Mouse (Mus musculus) C2C12 (cell line): ENCODE data around the gene Cpne6. TPM values are rescaled to one million over a fixed set of nuclear protein-coding genes. Genes with fewer than 3 reads are reported as not detected.

Experiments
- H3K27me3 ChIP-seq: one replicate; pipeline ENCODE4 v1.6.1; 2011; ENCODE audit not compliant: control insufficient read depth, insufficient read depth, insufficient read length
- H3K36me3 ChIP-seq: one replicate; pipeline ENCODE4 v1.6.1; 2011; ENCODE audit not compliant: control insufficient read depth, insufficient read depth
- H3K4me3 ChIP-seq: one replicate; pipeline ENCODE4 v1.5.1; 2011; ENCODE audit warnings: mild to moderate bottlenecking, control low read depth; ENCODE audit not compliant: poor library complexity, insufficient read depth, severe bottlenecking
- H3K79me2 ChIP-seq: one replicate; pipeline ENCODE4 v1.6.1; 2011; ENCODE audit not compliant: control insufficient read depth, insufficient read depth
- H3K79me3 ChIP-seq: one replicate; pipeline ENCODE4 v1.6.1; 2011; ENCODE audit warnings: low read depth, control low read depth
- H3ac ChIP-seq: one replicate; pipeline ENCODE3; 2011; ENCODE audit warnings: low read depth; ENCODE audit not compliant: control insufficient read depth, insufficient read length
- CEBPB ChIP-seq: IDR thresholded peaks from one replicate; pipeline ENCODE4 v1.6.1; 2011; ENCODE audit warnings: low read depth, mild to moderate bottlenecking, control low read depth, moderate library complexity
- CTCF ChIP-seq: IDR thresholded peaks from one replicate; pipeline ENCODE4 v1.5.1; 2011; ENCODE audit not compliant: control insufficient read depth, insufficient read depth, insufficient read length
- FOSL1 ChIP-seq: IDR thresholded peaks from one replicate; pipeline ENCODE4 v1.8.0; 2011; ENCODE audit warnings: mild to moderate bottlenecking, low read length; ENCODE audit not compliant: poor library complexity, insufficient read depth, severe bottlenecking
- MAX ChIP-seq: IDR thresholded peaks from one replicate; pipeline ENCODE4 v1.6.1; 2011; ENCODE audit warnings: mild to moderate bottlenecking, control low read depth
- MYOD1 ChIP-seq: IDR thresholded peaks from one replicate; pipeline ENCODE4 v1.6.1; 2011; ENCODE audit warnings: low read depth; ENCODE audit not compliant: control insufficient read depth, insufficient read length
- MYOG ChIP-seq: IDR thresholded peaks from one replicate; pipeline ENCODE4 v1.6.1; 2011; ENCODE audit not compliant: control insufficient read depth, insufficient read length; ENCODE audit errors: extremely low read depth
- USF1 ChIP-seq: IDR thresholded peaks from one replicate; pipeline ENCODE4 v1.6.1; 2011; ENCODE audit warnings: low read depth, mild to moderate bottlenecking, control low read depth, moderate library complexity
- polyA plus RNA-seq: library from polyadenylated mRNA; unstranded; fragments of >200 nt; fragmentation: generic; extraction: Trizol; gene quantifications from one replicate; pipeline ENCODE4 v1.2.1, GENCODE M21; 2012; ENCODE audit warnings: missing spikeins

Gene Cpne6
- polyA plus RNA-seq, 1 experiment, result not detected

DNA sequence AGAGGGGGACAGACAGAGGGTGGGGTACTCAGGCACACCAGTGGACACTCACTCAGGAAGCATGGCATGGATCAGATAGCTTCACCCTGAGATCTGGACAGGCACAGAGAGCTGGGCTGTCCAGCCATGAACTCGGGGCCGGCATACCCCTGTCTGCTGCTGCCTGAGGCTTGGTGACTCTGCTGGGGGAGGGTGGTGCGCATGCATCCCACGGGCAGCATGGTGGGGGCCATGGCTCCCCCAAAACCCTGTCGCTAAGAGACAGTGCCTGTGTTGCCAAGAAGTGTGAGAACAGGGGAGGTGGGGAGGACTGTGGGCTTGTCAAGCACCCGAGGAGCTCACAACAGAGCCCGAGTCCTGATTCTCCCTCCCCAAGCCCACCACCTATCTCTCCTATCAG, 792 bp downstream of the Cpne6 start:
- TF ChIP-seq MYOD1, result no peak
- TF ChIP-seq MYOG, result no peak
- no peaks in the 10 kb centered on the region for H3K36me3 ChIP-seq
- peaks cover 98% of the 10 kb centered on the region for H3K27me3 ChIP-seq
- no peak overlapping the region for H3K4me3 ChIP-seq
- no peak overlapping the region for H3ac ChIP-seq
- no peaks in the 10 kb centered on the region for H3K79me2 ChIP-seq
- no peaks in the 10 kb centered on the region for H3K79me3 ChIP-seq

DNA sequence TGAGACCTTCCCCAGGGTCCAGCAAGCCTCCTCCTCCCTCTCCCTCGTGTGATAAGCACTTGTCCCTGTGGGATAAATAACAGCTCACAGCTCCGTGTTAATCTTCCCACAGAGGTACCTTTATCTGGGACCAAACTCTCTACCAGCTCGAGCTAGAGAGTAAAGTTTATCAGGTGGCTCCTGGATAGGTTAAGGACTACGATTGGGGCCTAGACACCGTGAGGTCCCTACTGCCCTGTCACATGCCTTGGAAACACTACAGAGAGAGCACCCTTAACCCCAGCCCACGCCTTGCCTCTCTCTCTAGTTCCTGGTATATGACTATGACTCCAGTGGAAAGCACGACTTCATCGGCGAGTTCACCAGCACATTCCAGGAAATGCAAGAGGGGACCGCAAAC, 3.7 kb downstream of the Cpne6 start:
- H3K4me3 ChIP-seq, result no peak overlapping the region
- H3ac ChIP-seq, result no peak overlapping the region
- no peaks in the 10 kb centered on the region for H3K36me3 ChIP-seq
- no peaks in the 10 kb centered on the region for H3K79me3 ChIP-seq
- TF ChIP-seq CTCF, result no peak
- TF ChIP-seq MYOG, result no peak
- no peak for TF ChIP-seq CEBPB
- no peak for TF ChIP-seq USF1
- no peak for TF ChIP-seq FOSL1
- no peaks in the 10 kb centered on the region for H3K79me2 ChIP-seq
- peaks cover 98% of the 10 kb centered on the region for H3K27me3 ChIP-seq

DNA sequence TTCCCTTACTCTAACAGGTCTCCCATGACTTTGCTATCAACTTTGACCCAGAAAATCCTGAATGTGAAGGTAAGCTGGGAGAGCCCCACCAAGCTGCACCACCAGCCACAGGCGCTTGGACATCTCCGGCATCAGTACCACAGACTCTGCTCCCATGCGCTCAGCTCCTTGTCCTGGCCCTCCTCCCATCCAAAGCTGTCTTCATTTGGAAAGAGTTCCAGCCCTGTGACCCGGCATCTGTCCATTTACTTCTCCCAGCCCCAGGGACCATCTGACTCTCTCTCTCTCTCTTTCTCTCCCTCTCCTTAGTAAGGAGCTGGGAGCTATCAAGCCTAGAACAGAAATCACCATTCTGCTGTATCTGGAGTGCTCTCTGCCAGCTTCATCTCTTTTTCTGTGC, 5.6 kb downstream of the Cpne6 start:
- H3K27me3 ChIP-seq, result peaks cover 97% of the 10 kb centered on the region
- H3ac ChIP-seq, result no peak overlapping the region
- TF ChIP-seq FOSL1 (no peak), MYOG (no peak), USF1 (no peak), CTCF (no peak), CEBPB (no peak), MYOD1 (no peak), MAX (no peak)
- no peaks in the 10 kb centered on the region for H3K79me3 ChIP-seq
- H3K36me3 ChIP-seq, result no peaks in the 10 kb centered on the region
- H3K79me2 ChIP-seq, result no peaks in the 10 kb centered on the region
- no peak overlapping the region for H3K4me3 ChIP-seq

DNA sequence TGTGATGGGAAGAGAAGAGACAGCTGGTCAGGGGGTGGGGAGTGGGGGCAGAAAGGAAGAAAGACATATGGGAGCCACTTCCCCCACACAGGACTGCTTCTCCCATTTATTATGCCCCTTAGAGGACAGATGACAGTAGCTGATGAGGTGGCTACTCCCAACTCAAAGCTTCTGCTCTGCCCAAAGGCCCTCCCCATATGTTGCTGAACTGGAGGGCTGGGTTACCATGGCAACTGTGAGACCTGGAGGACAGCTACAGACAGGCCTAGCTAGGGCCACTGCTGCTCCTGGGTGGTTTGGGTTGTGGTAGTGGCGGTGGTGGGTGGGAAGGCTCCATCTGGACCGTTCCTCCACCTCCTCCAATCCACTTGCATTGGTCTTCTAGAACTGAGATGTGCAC, 8.7 kb downstream of the Cpne6 start:
- no peak overlapping the region for H3K4me3 ChIP-seq
- no peaks in the 10 kb centered on the region for H3K79me2 ChIP-seq
- no peak overlapping the region for H3ac ChIP-seq
- TF ChIP-seq MAX, result no peak
- no peak for TF ChIP-seq CTCF
- no peak for TF ChIP-seq CEBPB
- no peak for TF ChIP-seq MYOG
- no peak for TF ChIP-seq USF1
- TF ChIP-seq FOSL1, result no peak
- TF ChIP-seq MYOD1, result no peak
- H3K79me3 ChIP-seq, result no peaks in the 10 kb centered on the region
- peaks cover 92% of the 10 kb centered on the region for H3K27me3 ChIP-seq
- H3K36me3 ChIP-seq, result no peaks in the 10 kb centered on the region

DNA sequence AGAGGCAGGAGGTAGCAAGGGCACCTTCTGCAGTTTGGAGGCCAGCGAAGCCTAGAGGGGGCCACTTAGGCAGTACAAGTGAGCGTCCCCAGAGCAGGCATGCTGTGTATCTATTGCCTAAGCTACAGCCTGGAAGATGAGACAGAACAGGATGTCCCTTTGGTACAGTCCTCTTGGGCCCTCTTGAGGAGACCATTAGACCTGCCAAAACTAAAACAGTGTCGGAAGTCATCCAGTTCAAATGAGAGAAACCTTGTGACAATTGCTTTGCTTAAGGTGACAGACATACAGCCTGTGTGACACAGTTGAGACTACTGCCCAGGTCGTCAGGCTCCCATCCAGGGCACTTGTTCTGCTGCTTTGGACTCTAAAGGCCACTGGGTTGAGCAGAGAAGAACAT, 9.4 kb downstream of the Cpne6 start:
- Histone ChIP-seq H3K79me2 (no peaks in the 10 kb centered on the region), H3K79me3 (no peaks in the 10 kb centered on the region), H3ac (no peak overlapping the region), H3K27me3 (peaks cover 85% of the 10 kb centered on the region), H3K4me3 (no peak overlapping the region), H3K36me3 (no peaks in the 10 kb centered on the region)
- TF ChIP-seq MYOG, result no peak
- no peak for TF ChIP-seq CEBPB
- TF ChIP-seq MAX, result no peak
- TF ChIP-seq FOSL1, result no peak
- no peak for TF ChIP-seq MYOD1
- no peak for TF ChIP-seq USF1
- TF ChIP-seq CTCF, result no peak

DNA sequence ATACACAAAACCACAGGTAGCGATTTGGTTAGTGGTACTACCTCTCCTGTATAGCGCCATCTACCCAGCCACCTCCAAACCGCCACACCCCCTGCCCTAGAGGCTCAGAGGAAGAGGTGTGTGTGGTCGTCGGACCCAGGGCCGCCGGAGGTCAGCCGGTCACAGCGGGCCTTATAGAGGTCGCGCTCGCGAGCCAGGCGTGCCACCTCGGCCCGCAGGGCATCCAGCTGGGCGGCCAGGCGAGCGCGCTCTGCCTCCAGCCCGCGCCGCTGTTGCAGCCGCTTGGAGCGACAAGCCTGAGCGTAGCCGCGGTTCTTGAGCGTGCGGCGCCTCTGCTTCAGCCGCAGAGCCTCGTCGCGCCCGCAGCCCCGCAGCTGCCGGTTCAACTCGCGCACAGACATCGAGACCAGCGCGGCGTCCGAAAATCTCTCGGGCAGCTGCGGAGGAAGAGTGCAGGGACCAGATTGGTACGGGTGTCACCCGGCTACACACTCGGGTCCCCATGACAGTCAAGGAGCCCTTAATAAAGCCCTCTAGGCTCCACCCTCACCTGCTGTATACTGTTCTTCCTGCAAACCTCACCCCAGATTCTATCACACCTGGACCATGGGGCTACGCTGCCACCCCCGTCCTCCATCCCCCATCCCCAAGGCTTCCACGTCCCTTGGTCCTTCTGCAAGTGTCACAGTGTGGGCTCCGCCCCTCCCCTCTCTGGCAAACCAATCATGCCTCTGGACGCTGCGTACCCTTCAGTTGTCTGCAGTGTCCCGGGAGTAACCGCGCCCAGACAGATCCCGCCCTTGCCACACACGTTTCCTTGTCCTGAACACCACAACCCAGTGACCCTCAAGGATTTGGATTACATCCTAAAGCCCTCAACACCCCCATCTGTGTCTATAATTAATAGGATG, 10.5 kb downstream of the Cpne6 start:
- Histone ChIP-seq H3ac (no peak overlapping the region), H3K79me2 (no peaks in the 10 kb centered on the region), H3K79me3 (no peaks in the 10 kb centered on the region), H3K27me3 (peaks cover 76% of the 10 kb centered on the region), H3K4me3 (no peak overlapping the region), H3K36me3 (no peaks in the 10 kb centered on the region)
- TF ChIP-seq USF1 (no peak), MYOD1 (no peak), CEBPB (no peak), CTCF (no peak), FOSL1 (no peak), MYOG (no peak), MAX (no peak)
